Mouse (Mus musculus): ENCODE measurements at regions not wholly inside any gene's neighbourhood (a gene's known extent, or its start where the extent isn't known, plus 50 kb on each side); places are given as distances from the start of the nearest gene placed in this dataset.

GRCm38 (mm10) chr16:70103791-70104378 is 209.9 kb upstream of the Gbe1 start:
- TF ChIP-seq CTCF (IDR thresholded peaks at IDR 0.05; ENCODE audit: control insufficient read depth, insufficient read depth, insufficient replicate concordance, low read depth, low read length) (no peak), POLR2A (IDR thresholded peaks at IDR 0.05; ENCODE audit: control insufficient read depth, low read depth, low read length) (no peak)

Measured in testis, adult 2 months (tissue).